Mouse (Mus musculus) G1E (cell line): ENCODE measurements around the gene Abcf2.

Experiments
- CTCF ChIP-seq: IDR thresholded peaks from 2 replicates; pipeline ENCODE4 v1.5.1; 2012; ENCODE audit warnings: low read depth, low read length, inconsistent platforms, mixed read lengths
- GATA1 ChIP-seq: IDR thresholded peaks from 2 replicates; pipeline ENCODE4 v1.6.1; 2012; ENCODE audit warnings: borderline replicate concordance, low read length, inconsistent platforms, mixed read lengths
- TAL1 ChIP-seq: conservative IDR thresholded peaks from 2 replicates; pipeline ENCODE4 v1.6.1; 2012; ENCODE audit warnings: low read depth, low read length, inconsistent platforms, mixed read lengths

- TF ChIP-seq GATA1 (no peak), CTCF (no peak), TAL1 (no peak)
Measured at GRCm38 (mm10) chr5:24620626-24621025, 43.4 kb upstream of the Abcf2 start.
